In genomic region chr19:6178775-6179174, GRCm38 (mm10) we compare ENCODE assay signal across 21 mouse cellular contexts. TPM values are rescaled to one million over a fixed set of nuclear protein-coding genes. Genes with fewer than 3 reads are reported as not detected.
"Had no signal": no experiment of that assay in that cellular context is flagged by ENCODE, and none has a peak within 500 bp of the region (broad histone marks: within the 10 kb centered on the region; RNA-seq: fewer than 3 reads in every experiment).

No protein-coding gene starts in this region.

- H3K4me2 ChIP-seq: neural tube, embryonic 12.5 days; neural tube, embryonic 13.5 days; neural tube, embryonic 15.5 days; stomach, embryonic 15.5 days had no signal

- H3K36me3 ChIP-seq: neural tube, embryonic 12.5 days; neural tube, embryonic 13.5 days; neural tube, embryonic 15.5 days; stomach, embryonic 15.5 days had no signal

- H3K4me3 ChIP-seq: neural tube, embryonic 12.5 days; neural tube, embryonic 13.5 days; neural tube, embryonic 15.5 days; stomach, embryonic 15.5 days had no signal

- DNase-seq: retina, postnatal 1 day; right cerebral cortex, adult 18-20 months; right cerebral cortex, postnatal 14 days; right cerebral cortex, postnatal 25 days; right cerebral cortex, postnatal 4 days; spleen, adult 18-20 months; thymus, adult 18-20 months; thymus, adult 2 months; thymus, postnatal 14 days; thymus, postnatal 25 days; thymus, postnatal 36 days; thymus, postnatal 4 days had no signal

- H3K27ac ChIP-seq: neural tube, embryonic 12.5 days; neural tube, embryonic 13.5 days; neural tube, embryonic 15.5 days; stomach, embryonic 15.5 days; stomach, postnatal 0 days had no signal

- H3K9ac ChIP-seq: neural tube, embryonic 12.5 days; neural tube, embryonic 13.5 days; neural tube, embryonic 15.5 days; stomach, embryonic 15.5 days had no signal

- H3K9me3 ChIP-seq: neural tube, embryonic 12.5 days; neural tube, embryonic 13.5 days; neural tube, embryonic 15.5 days; stomach, embryonic 15.5 days had no signal

- H3K27me3 ChIP-seq: neural tube, embryonic 12.5 days; neural tube, embryonic 13.5 days; neural tube, embryonic 15.5 days; stomach, embryonic 15.5 days had no signal

- H3K4me1 ChIP-seq: neural tube, embryonic 12.5 days; neural tube, embryonic 13.5 days; neural tube, embryonic 15.5 days; stomach, embryonic 15.5 days had no signal

RNA-seq across cellular contexts. Expression of gene Majin, which starts 5.4 kb away (rescaled TPM):
- total RNA-seq: neutrophil, adult 5-6 weeks had no signal
- polyA plus RNA-seq: neural tube, embryonic 12.5 days; neural tube, embryonic 13.5 days; neural tube, embryonic 15.5 days; stomach, embryonic 14.5 days; stomach, embryonic 15.5 days; stomach, embryonic 16.5 days; stomach, postnatal 0 days had no signal

RNA-seq across cellular contexts. Expression of gene Batf2, which starts 38.0 kb away (rescaled TPM):
- total RNA-seq: neutrophil, adult 5-6 weeks had no signal
- polyA plus RNA-seq: neural tube, embryonic 12.5 days; neural tube, embryonic 13.5 days; neural tube, embryonic 14.5 days; neural tube, embryonic 15.5 days had no signal

RNA-seq across cellular contexts. Expression of gene Gpha2, which starts 47.4 kb away (rescaled TPM):
- total RNA-seq: neutrophil, adult 5-6 weeks had no signal
- polyA plus RNA-seq: neural tube, embryonic 12.5 days; neural tube, embryonic 13.5 days; neural tube, embryonic 14.5 days; neural tube, embryonic 15.5 days had no signal
